In genomic region chr1:74950066-74950465, GRCm38 (mm10) we compare ENCODE assay signal across 9 mouse cellular contexts. TPM values are rescaled to one million over a fixed set of nuclear protein-coding genes. Genes with fewer than 3 reads are reported as not detected.
A peak's percentile ranks its signal among the peaks of the same experiment; 100 is the strongest.
DNase-seq lines count a peak whose midpoint lies in the region; ATAC-seq lines count a peak whose summit lies in the region.
"Had no signal": no experiment of that assay in that cellular context is flagged by ENCODE, and none has a peak within 500 bp of the region (broad histone marks: within the 10 kb centered on the region; RNA-seq: fewer than 3 reads in every experiment).

No protein-coding gene starts in this region.

- H3K4me3 ChIP-seq in heart, embryonic 13.5 days: peak overlapping the region; percentile 53
- H3K4me3 ChIP-seq in brown adipose tissue, adult 24 weeks (ENCODE audit: insufficient read depth, low read depth, low read length): peak overlapping the region; percentile 16; the same call in 1 of the 2 replicates
- peak overlapping the region; percentile 31 for H3K4me3 ChIP-seq in hindbrain, embryonic 15.5 days
- H3K4me3 ChIP-seq in midbrain, embryonic 11.5 days (ENCODE audit: low read depth, low read length): no peak overlapping the region

- no peak for DNase-seq in heart, postnatal 14 days
- DNase-seq in midbrain, embryonic 11.5 days (ENCODE audit: low spot score, missing footprints): peak; percentile 90
- DNase-seq in cerebellum, postnatal 10 days: no peak
- no peak for DNase-seq in right cerebral cortex, adult 2 months (ENCODE audit: low spot score in 2 of 2)
- DNase-seq in spleen, postnatal 36 days (ENCODE audit: low spot score in 2 of 2): no peak

- no peaks in the 10 kb centered on the region for H3K36me3 ChIP-seq in heart, embryonic 13.5 days
- no peaks in the 10 kb centered on the region for H3K36me3 ChIP-seq in hindbrain, embryonic 15.5 days
- no peaks in the 10 kb centered on the region for H3K36me3 ChIP-seq in midbrain, embryonic 11.5 days (ENCODE audit: control insufficient read depth, insufficient read depth, low read length)

- no peak for ATAC-seq in heart, embryonic 13.5 days (ENCODE audit: extremely low read depth, insufficient number of reproducible peaks, low FRiP score, low TSS enrichment)
- ATAC-seq in hindbrain, embryonic 15.5 days (ENCODE audit: low FRiP score, low read depth): no peak
- no peak for ATAC-seq in midbrain, embryonic 11.5 days (ENCODE audit: low FRiP score)

- H3K9me3 ChIP-seq in heart, embryonic 13.5 days: no peaks in the 10 kb centered on the region
- H3K9me3 ChIP-seq in hindbrain, embryonic 15.5 days: no peaks in the 10 kb centered on the region
- H3K9me3 ChIP-seq in midbrain, embryonic 11.5 days (ENCODE audit: control insufficient read depth, low read length): no peaks in the 10 kb centered on the region

- no peak overlapping the region for H3K27ac ChIP-seq in heart, embryonic 13.5 days (replicated peaks)
- H3K27ac ChIP-seq in brown adipose tissue, adult 24 weeks (replicated peaks; ENCODE audit: low read depth, low read length): no peak overlapping the region
- H3K27ac ChIP-seq in hindbrain, embryonic 15.5 days (replicated peaks): no peak overlapping the region
- H3K27ac ChIP-seq in midbrain, embryonic 11.5 days (ENCODE audit: low read depth, low read length): no peak overlapping the region

- WGBS in heart, embryonic 13.5 days: 4% methylated on average over 16 of the region's 16 CpGs
- 2% methylated on average over 16 of the region's 16 CpGs for WGBS in hindbrain, embryonic 15.5 days
- WGBS in midbrain, embryonic 11.5 days: 2% methylated on average over 16 of the region's 16 CpGs

- H3K4me1 ChIP-seq in heart, embryonic 13.5 days: peaks cover 41% of the 10 kb centered on the region
- peaks cover 10% of the 10 kb centered on the region for H3K4me1 ChIP-seq in brown adipose tissue, adult 24 weeks (ENCODE audit: control insufficient read depth, insufficient read depth, insufficient read length, low read length)
- H3K4me1 ChIP-seq in hindbrain, embryonic 15.5 days (replicated peaks): peaks cover 44% of the 10 kb centered on the region
- peaks cover 16% of the 10 kb centered on the region for H3K4me1 ChIP-seq in midbrain, embryonic 11.5 days (ENCODE audit: control insufficient read depth, insufficient read depth, low read length)

- H3K27me3 ChIP-seq in heart, embryonic 13.5 days (replicated peaks): peaks cover 100% of the 10 kb centered on the region
- H3K27me3 ChIP-seq in hindbrain, embryonic 15.5 days: peaks cover 96% of the 10 kb centered on the region
- H3K27me3 ChIP-seq in midbrain, embryonic 11.5 days (ENCODE audit: control insufficient read depth, insufficient read depth, low read length): peaks cover 81% of the 10 kb centered on the region

- intact Hi-C loops in heart, postnatal 14 days (cut with DNase I): no loop called here

- H3K9ac ChIP-seq in heart, embryonic 13.5 days: no peak overlapping the region
- H3K9ac ChIP-seq in hindbrain, embryonic 15.5 days: no peak overlapping the region
- no peak overlapping the region for H3K9ac ChIP-seq in midbrain, embryonic 11.5 days (ENCODE audit: low read length)

- peak overlapping the region; percentile 79 for H3K4me2 ChIP-seq in heart, embryonic 13.5 days
- H3K4me2 ChIP-seq in hindbrain, embryonic 15.5 days: peak overlapping the region; percentile 68
- no peak overlapping the region for H3K4me2 ChIP-seq in midbrain, embryonic 11.5 days

RNA-seq across cellular contexts. Expression of gene Ihh, which starts 1.4 kb away (rescaled TPM):
- 0.05 and 0.31 TPM in 2 replicates for polyA plus RNA-seq in heart, embryonic 13.5 days (2015; fragmentation: Nextera tagmentation; extraction: Ambion mirVana)
- total RNA-seq in heart, postnatal 14 days (2021): under 1 TPM in 1 of 2 experiments, not detected in 1; 0.12 TPM
- polyA plus RNA-seq in brown adipose tissue, adult 24 weeks (2012; ENCODE audit: insufficient read depth, insufficient read length, missing spikeins): not detected in 2 replicates
- 0.16 and 0.26 TPM in 2 replicates for polyA plus RNA-seq in hindbrain, embryonic 15.5 days (2015; fragmentation: Nextera tagmentation; extraction: Ambion mirVana)
- 0.22 TPM in 1 of 2 replicates, not detected in the other for polyA plus RNA-seq in midbrain, embryonic 11.5 days (2014; fragmentation: Nextera tagmentation; extraction: Ambion mirVana)

RNA-seq across cellular contexts. Expression of gene Cfap65, which starts 14.7 kb away (rescaled TPM):
- polyA plus RNA-seq in heart, embryonic 13.5 days (2015; fragmentation: Nextera tagmentation; extraction: Ambion mirVana): not detected in 2 replicates
- under 1 TPM in 1 of 2 experiments, not detected in 1; 0.45 TPM for total RNA-seq in heart, postnatal 14 days (2021)
- polyA plus RNA-seq in brown adipose tissue, adult 24 weeks (2012; ENCODE audit: insufficient read depth, insufficient read length, missing spikeins): not detected in 2 replicates
- 0.83 and 1.2 TPM in 2 replicates for polyA plus RNA-seq in hindbrain, embryonic 15.5 days (2015; fragmentation: Nextera tagmentation; extraction: Ambion mirVana)
- 0.03 and 0.04 TPM in 2 replicates for polyA plus RNA-seq in midbrain, embryonic 11.5 days (2014; fragmentation: Nextera tagmentation; extraction: Ambion mirVana)
- total RNA-seq: ES-E14 had no signal

RNA-seq across cellular contexts. Expression of gene Cryba2, which starts 57.1 kb away (rescaled TPM):
- polyA plus RNA-seq in heart, embryonic 13.5 days (2015; fragmentation: Nextera tagmentation; extraction: Ambion mirVana): not detected in 2 replicates
- not detected for total RNA-seq in heart, postnatal 14 days (2021)
- not detected in 2 replicates for polyA plus RNA-seq in brown adipose tissue, adult 24 weeks (2012; ENCODE audit: insufficient read depth, insufficient read length, missing spikeins)
- polyA plus RNA-seq in hindbrain, embryonic 15.5 days (2015; fragmentation: Nextera tagmentation; extraction: Ambion mirVana): 1.8 and 2.9 TPM in 2 replicates
- polyA plus RNA-seq in midbrain, embryonic 11.5 days (2014; fragmentation: Nextera tagmentation; extraction: Ambion mirVana): 0.19 TPM in 1 of 2 replicates, not detected in the other
- total RNA-seq: ES-E14 had no signal
